Mouse (Mus musculus): ENCODE measurements around the gene Gm47985. TPM values are rescaled to one million over a fixed set of nuclear protein-coding genes. Genes with fewer than 3 reads are reported as not detected.
A peak's percentile ranks its signal among the peaks of the same experiment; 100 is the strongest.
"Not testable (repeated sequence)": the region's sequence is repeated elsewhere in the genome, so short reads cannot be mapped to it uniquely, and the experiment has no call there.

The Gm47985 gene
- total and polyA plus RNA-seq, 3 experiments = 2.0 to 13.5 (median 4.3) TPM

GRCm38 (mm10) chr1:151150211-151150610, 32.1 kb upstream of the Gm47985 start:
- no peak for TF ChIP-seq CTCF (IDR thresholded peaks at IDR 0.05; ENCODE audit: low read depth, low read length)
- no peak for TF ChIP-seq POLR2AphosphoS5 (IDR thresholded peaks at IDR 0.05; ENCODE audit: insufficient replicate concordance, low read depth, low read length)
- TF ChIP-seq GATA1 (IDR thresholded peaks at IDR 0.05; ENCODE audit: borderline replicate concordance, low read length) = no peak
- no peak for TF ChIP-seq TAL1 (conservative IDR thresholded peaks at IDR 0.05; ENCODE audit: low read depth, low read length)
- no peak for TF ChIP-seq GATA2 (IDR thresholded peaks at IDR 0.05; ENCODE audit: borderline replicate concordance, low read depth, low read length)
- no peaks in the 10 kb centered on the region for H3K27me3 ChIP-seq (ENCODE audit: insufficient read depth, low read length)
- peaks cover 13% of the 10 kb centered on the region for H3K4me1 ChIP-seq (ENCODE audit: insufficient read depth, low read depth, low read length)
- no peak for DNase-seq (ENCODE audit: low spot score)
- no peaks in the 10 kb centered on the region for H3K36me3 ChIP-seq (replicated peaks)
- H3K9me3 ChIP-seq (replicated peaks) = no peaks in the 10 kb centered on the region
- ATAC-seq (ENCODE audit: extremely low read depth, insufficient number of reproducible peaks, low FRiP score, poor library complexity, severe bottlenecking) = no peak
- no peak overlapping the region for H3K4me3 ChIP-seq (ENCODE audit: low read depth, low read length)

DNA sequence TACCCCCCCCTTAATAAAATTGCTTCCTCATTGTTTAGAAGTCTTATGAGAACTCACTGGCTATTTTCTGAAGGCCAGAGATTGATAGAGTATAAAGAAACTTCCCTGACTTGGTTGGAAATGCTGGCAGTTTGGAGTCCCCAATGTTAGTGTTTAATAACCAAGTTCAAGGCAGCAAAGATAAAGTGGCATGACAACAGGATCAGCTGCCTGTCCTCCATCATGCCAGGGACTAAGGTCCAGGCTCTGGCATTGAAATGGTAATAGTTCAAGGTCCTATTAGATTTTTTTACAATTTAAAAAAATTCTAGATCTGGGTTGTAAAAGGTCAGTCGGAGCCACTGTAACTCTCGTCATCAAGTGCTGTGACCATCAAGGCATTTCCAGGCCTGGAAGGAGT, 31.2 kb upstream of the Gm47985 start:
- Histone ChIP-seq H3K4me3 (ENCODE audit: low read depth, low read length) (no peak overlapping the region), H3K9me3 (replicated peaks) (no peaks in the 10 kb centered on the region), H3K27me3 (ENCODE audit: insufficient read depth, low read length) (no peaks in the 10 kb centered on the region), H3K36me3 (replicated peaks) (no peaks in the 10 kb centered on the region), H3K4me1 (ENCODE audit: insufficient read depth, low read depth, low read length) (peaks cover 16% of the 10 kb centered on the region)
- DNase-seq (ENCODE audit: low spot score) = no peak
- ATAC-seq (ENCODE audit: extremely low read depth, insufficient number of reproducible peaks, low FRiP score, poor library complexity, severe bottlenecking) = no peak
- TF ChIP-seq CTCF (IDR thresholded peaks at IDR 0.05; ENCODE audit: low read depth, low read length) (no peak), TAL1 (conservative IDR thresholded peaks at IDR 0.05; ENCODE audit: low read depth, low read length) (no peak), POLR2AphosphoS5 (IDR thresholded peaks at IDR 0.05; ENCODE audit: insufficient replicate concordance, low read depth, low read length) (no peak), GATA2 (IDR thresholded peaks at IDR 0.05; ENCODE audit: borderline replicate concordance, low read depth, low read length) (no peak), GATA1 (IDR thresholded peaks at IDR 0.05; ENCODE audit: borderline replicate concordance, low read length) (no peak)

DNA sequence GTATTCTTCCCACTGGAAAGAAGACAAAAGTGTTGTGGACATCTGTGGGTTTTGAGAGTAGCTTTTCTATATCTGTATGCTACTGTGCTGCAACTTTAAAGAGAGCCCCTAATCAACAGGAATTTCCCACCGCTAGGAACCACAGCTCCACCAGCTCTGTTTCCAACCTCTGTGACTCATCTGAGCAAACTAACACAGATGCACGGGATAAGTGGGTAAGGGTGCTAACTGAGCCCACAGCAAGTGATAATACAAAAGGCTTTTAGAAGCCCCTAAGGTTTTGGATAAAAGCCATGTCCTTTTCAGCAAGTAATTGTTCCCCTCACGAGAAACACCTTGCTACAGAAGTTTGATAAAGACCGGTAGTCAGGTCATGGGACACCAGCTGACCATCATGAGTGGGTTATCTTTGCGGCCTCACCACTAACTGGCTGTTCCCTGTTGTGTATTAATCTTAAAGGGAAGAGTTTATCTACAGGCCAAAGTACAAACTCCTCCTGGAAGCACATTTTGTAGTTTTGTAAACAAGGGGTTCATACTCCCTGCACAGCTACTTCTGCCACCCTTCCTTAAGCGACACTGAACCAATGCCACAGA, 29.2 kb upstream of the Gm47985 start:
- no peak for DNase-seq (ENCODE audit: low spot score)
- no peak overlapping the region for H3K4me3 ChIP-seq (ENCODE audit: low read depth, low read length)
- peak; percentile 48 for ATAC-seq (ENCODE audit: extremely low read depth, insufficient number of reproducible peaks, low FRiP score, poor library complexity, severe bottlenecking)
- no peaks in the 10 kb centered on the region for H3K9me3 ChIP-seq (replicated peaks)
- H3K36me3 ChIP-seq (replicated peaks) = no peaks in the 10 kb centered on the region
- H3K27me3 ChIP-seq (ENCODE audit: insufficient read depth, low read length) = no peaks in the 10 kb centered on the region
- H3K4me1 ChIP-seq (ENCODE audit: insufficient read depth, low read depth, low read length) = peaks cover 27% of the 10 kb centered on the region
- TF ChIP-seq GATA2 (IDR thresholded peaks at IDR 0.05; ENCODE audit: borderline replicate concordance, low read depth, low read length) = no peak
- no peak for TF ChIP-seq TAL1 (conservative IDR thresholded peaks at IDR 0.05; ENCODE audit: low read depth, low read length)
- no peak for TF ChIP-seq POLR2AphosphoS5 (IDR thresholded peaks at IDR 0.05; ENCODE audit: insufficient replicate concordance, low read depth, low read length)
- no peak for TF ChIP-seq GATA1 (IDR thresholded peaks at IDR 0.05; ENCODE audit: borderline replicate concordance, low read length)
- TF ChIP-seq CTCF (IDR thresholded peaks at IDR 0.05; ENCODE audit: low read depth, low read length) = no peak

- not testable (repeated sequence) for H3K36me3 ChIP-seq (replicated peaks); H3K9me3 ChIP-seq (replicated peaks); DNase-seq (ENCODE audit: low spot score); H3K4me3 ChIP-seq (ENCODE audit: low read depth, low read length); H3K27me3 ChIP-seq (ENCODE audit: insufficient read depth, low read length); ATAC-seq (ENCODE audit: extremely low read depth, insufficient number of reproducible peaks, low FRiP score, poor library complexity, severe bottlenecking)
- H3K4me1 ChIP-seq (ENCODE audit: insufficient read depth, low read depth, low read length) = peaks cover 27% of the 10 kb centered on the region
These were observed 28.2 kb upstream of the Gm47985 start for GRCm38 (mm10) chr1:151154131-151154530.

- H3K9me3 ChIP-seq (replicated peaks) = no peaks in the 10 kb centered on the region
- TF ChIP-seq CTCF (IDR thresholded peaks at IDR 0.05; ENCODE audit: low read depth, low read length) (no peak), POLR2AphosphoS5 (IDR thresholded peaks at IDR 0.05; ENCODE audit: insufficient replicate concordance, low read depth, low read length) (no peak), GATA1 (IDR thresholded peaks at IDR 0.05; ENCODE audit: borderline replicate concordance, low read length) (no peak), GATA2 (IDR thresholded peaks at IDR 0.05; ENCODE audit: borderline replicate concordance, low read depth, low read length) (no peak), TAL1 (conservative IDR thresholded peaks at IDR 0.05; ENCODE audit: low read depth, low read length) (no peak)
- DNase-seq (ENCODE audit: low spot score) (no peak), ATAC-seq (ENCODE audit: extremely low read depth, insufficient number of reproducible peaks, low FRiP score, poor library complexity, severe bottlenecking) (peak; percentile 66)
- peaks cover 2% of the 10 kb centered on the region; the same call in 1 of the 2 replicates for H3K27me3 ChIP-seq (ENCODE audit: insufficient read depth, low read length)
- peaks cover 35% of the 10 kb centered on the region for H3K4me1 ChIP-seq (ENCODE audit: insufficient read depth, low read depth, low read length)
- H3K4me3 ChIP-seq (ENCODE audit: low read depth, low read length) = no peak overlapping the region
- H3K36me3 ChIP-seq (replicated peaks) = no peaks in the 10 kb centered on the region
These were observed 26.2 kb upstream of the Gm47985 start for GRCm38 (mm10) chr1:151156129-151156528.

DNA sequence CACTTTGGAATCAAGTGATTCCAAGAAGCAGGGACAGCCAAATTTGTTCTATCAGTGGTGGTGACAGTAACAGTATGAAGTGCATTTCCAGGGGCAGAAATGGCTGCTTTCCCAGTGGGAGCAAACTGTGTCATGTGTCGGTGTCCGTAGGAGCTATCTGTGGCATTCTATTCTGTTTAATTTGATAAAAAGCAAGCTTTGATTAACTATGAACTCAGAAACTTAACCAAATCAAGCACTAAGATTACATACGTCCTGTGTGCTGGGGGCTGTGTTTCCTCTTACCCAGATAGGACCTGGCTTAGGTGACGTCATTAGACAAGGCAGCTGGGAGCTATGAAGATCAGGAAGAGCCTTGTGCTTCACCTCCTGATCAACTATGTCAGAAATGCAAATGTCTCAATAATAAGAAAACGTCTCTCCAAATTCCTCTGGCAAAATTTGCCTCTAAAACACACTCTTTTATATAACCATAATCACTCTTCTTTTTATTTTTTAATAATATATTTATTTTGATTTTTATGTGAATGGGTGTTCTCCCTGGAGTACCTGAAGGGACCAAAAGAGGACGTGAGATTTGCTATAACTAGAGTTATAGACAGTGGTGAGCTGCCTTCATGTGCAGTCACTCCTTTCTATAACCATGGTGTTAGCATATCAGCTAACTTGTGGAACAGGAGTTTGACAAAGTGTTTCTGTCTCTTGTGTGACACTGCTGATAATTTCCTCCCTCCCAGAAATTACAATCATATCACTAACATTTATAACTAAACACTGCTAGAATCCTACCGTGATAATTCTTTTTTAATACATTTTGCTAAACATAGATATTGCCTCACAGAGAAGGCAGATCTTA, 25.3 kb upstream of the Gm47985 start:
- TF ChIP-seq POLR2AphosphoS5 (IDR thresholded peaks at IDR 0.05; ENCODE audit: insufficient replicate concordance, low read depth, low read length) (no peak), TAL1 (conservative IDR thresholded peaks at IDR 0.05; ENCODE audit: low read depth, low read length) (no peak), GATA1 (IDR thresholded peaks at IDR 0.05; ENCODE audit: borderline replicate concordance, low read length) (no peak), CTCF (IDR thresholded peaks at IDR 0.05; ENCODE audit: low read depth, low read length) (no peak), GATA2 (IDR thresholded peaks at IDR 0.05; ENCODE audit: borderline replicate concordance, low read depth, low read length) (no peak)
- Histone ChIP-seq H3K4me1 (ENCODE audit: insufficient read depth, low read depth, low read length) (peaks cover 37% of the 10 kb centered on the region), H3K36me3 (replicated peaks) (no peaks in the 10 kb centered on the region), H3K4me3 (ENCODE audit: low read depth, low read length) (no peak overlapping the region), H3K9me3 (replicated peaks) (no peaks in the 10 kb centered on the region), H3K27me3 (ENCODE audit: insufficient read depth, low read length) (peaks cover 2% of the 10 kb centered on the region; the same call in 1 of the 2 replicates)
- DNase-seq (ENCODE audit: low spot score) = no peak
- ATAC-seq (ENCODE audit: extremely low read depth, insufficient number of reproducible peaks, low FRiP score, poor library complexity, severe bottlenecking) = no peak

All from G1E (cell line).